Mouse (Mus musculus) left cerebral cortex, adult 9 months (tissue): ENCODE data around the gene Gm28305.

ENCODE experiments used
- DNase-seq, 2 experiments: peaks; one replicate each; pipeline ENCODE4 v3.0.0; 2022; ENCODE audit warnings: low spot score in 2 of 2

Gm28305 gene

GRCm38 (mm10) chr9:104040362-104040761 lies at the start of gene Gm28305:
Gm28305 (plus strand) TSS chr9:104040662.
- no peak for DNase-seq

- no peak for DNase-seq
Observed at GRCm38 (mm10) chr9:103996496-103996895, 44.0 kb upstream of the Gm28305 start.

GRCm38 (mm10) chr9:104000601-104001000 lies 39.9 kb upstream of the Gm28305 start:
- no peak for DNase-seq

GRCm38 (mm10) chr9:104001921-104002859 lies 38.3 kb upstream of the Gm28305 start, which contains the start of gene Nphp3:
Nphp3 (plus strand) TSS chr9:104002544.
- peak; percentile 99 to 100 for DNase-seq

GRCm38 (mm10) chr9:104002913-104003330 lies 37.5 kb upstream of the Gm28305 start:
- peak in 1 of 2 experiments; percentile 75 for DNase-seq

GRCm38 (mm10) chr9:104014526-104014925 lies 25.9 kb upstream of the Gm28305 start:
- DNase-seq = peak in 1 of 2 experiments; percentile 44

- no peak for DNase-seq
Observed at GRCm38 (mm10) chr9:104021026-104021425, 19.4 kb upstream of the Gm28305 start.

GRCm38 (mm10) chr9:104027186-104027585 lies 13.3 kb upstream of the Gm28305 start:
- DNase-seq = no peak

- no peak for DNase-seq
Observed at GRCm38 (mm10) chr9:104029861-104030260, 10.6 kb upstream of the Gm28305 start.

- no peak for DNase-seq
Observed at GRCm38 (mm10) chr9:104034231-104034630, 6.2 kb upstream of the Gm28305 start.

GRCm38 (mm10) chr9:104034718-104035117 lies 5.7 kb upstream of the Gm28305 start:
- DNase-seq = no peak

- peak; percentile 13 to 75 for DNase-seq
Observed at GRCm38 (mm10) chr9:104035261-104036015, 5.0 kb upstream of the Gm28305 start.

GRCm38 (mm10) chr9:104038266-104038665 lies 2.2 kb upstream of the Gm28305 start:
- DNase-seq = no peak

- no peak for DNase-seq
Observed at GRCm38 (mm10) chr9:104039031-104039695, 1.3 kb upstream of the Gm28305 start.

- DNase-seq = no peak
Observed at GRCm38 (mm10) chr9:104039742-104040141, 720 bp upstream of the Gm28305 start.

GRCm38 (mm10) chr9:104043676-104044075 lies 3.2 kb downstream of the Gm28305 start:
- DNase-seq = no peak

- no peak for DNase-seq
Observed at GRCm38 (mm10) chr9:104051028-104051427, 10.6 kb downstream of the Gm28305 start.

- DNase-seq = no peak
Observed at GRCm38 (mm10) chr9:104062430-104063243, 22.2 kb downstream of the Gm28305 start, which contains the start of gene Uba5. Uba5 (minus strand) TSS chr9:104063134.

GRCm38 (mm10) chr9:104063244-104063961 lies 22.9 kb downstream of the Gm28305 start, which contains the start of gene Acad11:
Acad11 (plus strand) TSS chr9:104063377.
- peak; percentile 75 to 93 for DNase-seq

GRCm38 (mm10) chr9:104064571-104064970 lies 24.1 kb downstream of the Gm28305 start:
- DNase-seq = no peak
